Mouse (Mus musculus) intestine, embryonic 14.5 days (tissue): ENCODE results near the gene Bod1. TPM values are rescaled to one million over a fixed set of nuclear protein-coding genes. Genes with fewer than 3 reads are reported as not detected.

ENCODE experiments used
- ATAC-seq: fragments of 200-750 bp; cut with Nextera tagmentation; replicated peaks from 2 replicates; pipeline ENCODE4 v1.8.0; 2017; ENCODE audit warnings: low read depth, moderate number of reproducible peaks, moderate TSS enrichment, moderate library complexity; ENCODE audit not compliant: low FRiP score, low TSS enrichment
- DNase-seq: peaks from one replicate; pipeline ENCODE4 v3.0.0-alpha.2; 2018; ENCODE audit warnings: low spot score
- H3K27ac ChIP-seq: fragments of 300-500 bp; sonication (generic); 2 replicates; pipeline ENCODE4 v1.5.1; 2014; ENCODE audit warnings: low read depth, mild to moderate bottlenecking, control low read depth
- H3K27me3 ChIP-seq: fragments of 300-500 bp; sonication (generic); replicated peaks from 2 replicates; pipeline ENCODE4 v1.6.1; 2014; ENCODE audit warnings: low read length, control low read depth; ENCODE audit not compliant: control insufficient read depth, insufficient read depth
- H3K36me3 ChIP-seq: fragments of 300-500 bp; sonication (generic); 2 replicates; pipeline ENCODE4 v1.6.1; 2014; ENCODE audit warnings: low read length, control low read depth; ENCODE audit not compliant: control insufficient read depth, insufficient read depth
- H3K4me1 ChIP-seq: fragments of 300-500 bp; sonication (generic); replicated peaks from 2 replicates; pipeline ENCODE4 v1.6.1; 2014; ENCODE audit warnings: low read length, control low read depth, mixed read lengths; ENCODE audit not compliant: control insufficient read depth, insufficient read depth
- H3K4me2 ChIP-seq: fragments of 300-500 bp; sonication (generic); 2 replicates; pipeline ENCODE4 v1.6.1; 2014; ENCODE audit warnings: low read length
- H3K4me3 ChIP-seq: fragments of 300-500 bp; sonication (generic); 2 replicates; pipeline ENCODE4 v1.5.1; 2014; ENCODE audit warnings: low read depth, low read length, control low read depth, mixed read lengths
- H3K9ac ChIP-seq: fragments of 300-500 bp; sonication (generic); 2 replicates; pipeline ENCODE4 v1.6.1; 2014; ENCODE audit warnings: mild to moderate bottlenecking, low read length
- H3K9me3 ChIP-seq: fragments of 300-500 bp; sonication (generic); 2 replicates; pipeline ENCODE4 v1.6.1; 2016; ENCODE audit warnings: low read length, control low read depth; ENCODE audit not compliant: control insufficient read depth
- WGBS: fragments of 180-500 bp; shearing (Covaris S2); extraction: QIAGEN DNeasy Blood & Tissue Kit; methylation state at CpG from one replicate; pipeline ENCODE4 v1.1.7; 2014; 5-methylcytosine and 5-hydroxymethylcytosine counted together
- polyA plus RNA-seq: library from polyadenylated mRNA; unstranded; fragments of >200 nt; fragmentation: Nextera tagmentation; extraction: Ambion mirVana; gene quantifications from 2 replicates; pipeline ENCODE4 v1.2.1, GENCODE M21; 2014

The Bod1 gene
- polyA plus RNA-seq, 1 experiment from 2014 or later = 92.7 TPM

GRCm38 (mm10) chr11:31676661-31677252, 5.1 kb upstream of the Bod1 start:
- no peaks in the 10 kb centered on the region for H3K27me3 ChIP-seq
- no peak overlapping the region for H3K4me3 ChIP-seq
- no peak for ATAC-seq
- no peak for DNase-seq
- no peak overlapping the region for H3K4me2 ChIP-seq
- no peaks in the 10 kb centered on the region for H3K36me3 ChIP-seq
- H3K4me1 ChIP-seq = peaks cover 3% of the 10 kb centered on the region; the same call in 1 of the 2 replicates
- no peaks in the 10 kb centered on the region for H3K9me3 ChIP-seq
- WGBS = 78% methylated on average over 3 of the region's 3 CpGs
- H3K9ac ChIP-seq = no peak overlapping the region
- no peak overlapping the region for H3K27ac ChIP-seq

- no peak overlapping the region for H3K4me3 ChIP-seq
- peaks cover 7% of the 10 kb centered on the region for H3K4me1 ChIP-seq
- H3K36me3 ChIP-seq = no peaks in the 10 kb centered on the region
- ATAC-seq (no peak), DNase-seq (peak; percentile 70)
- no peak overlapping the region for H3K4me2 ChIP-seq
- 47% methylated on average over 2 of the region's 2 CpGs for WGBS
- H3K9ac ChIP-seq = no peak overlapping the region
- no peaks in the 10 kb centered on the region for H3K9me3 ChIP-seq
- H3K27me3 ChIP-seq = no peaks in the 10 kb centered on the region
- no peak overlapping the region for H3K27ac ChIP-seq
Observed at GRCm38 (mm10) chr11:31675430-31675829, 3.7 kb upstream of the Bod1 start.

GRCm38 (mm10) chr11:31672170-31672563, 482 bp upstream of the Bod1 start:
- no peaks in the 10 kb centered on the region for H3K9me3 ChIP-seq
- peak overlapping the region; percentile 93 for H3K4me3 ChIP-seq
- peaks cover 13% of the 10 kb centered on the region for H3K4me1 ChIP-seq
- peaks cover 21% of the 10 kb centered on the region for H3K36me3 ChIP-seq
- peak overlapping the region; percentile 81 for H3K4me2 ChIP-seq
- peak; percentile 67 for ATAC-seq
- no peak for DNase-seq
- WGBS = 11% methylated on average over 9 of the region's 9 CpGs
- no peaks in the 10 kb centered on the region for H3K27me3 ChIP-seq
- H3K27ac ChIP-seq = no peak overlapping the region
- peak overlapping the region; percentile 89 for H3K9ac ChIP-seq

- 66% methylated on average over 5 of the region's 5 CpGs for WGBS
- no peak overlapping the region; the same call in 1 of the 2 replicates for H3K9ac ChIP-seq
- H3K27ac ChIP-seq = no peak overlapping the region
- peaks cover 38% of the 10 kb centered on the region for H3K36me3 ChIP-seq
- H3K27me3 ChIP-seq = no peaks in the 10 kb centered on the region
- H3K9me3 ChIP-seq = no peaks in the 10 kb centered on the region
- H3K4me3 ChIP-seq = peak overlapping the region; percentile 93
- peaks cover 13% of the 10 kb centered on the region for H3K4me1 ChIP-seq
- ATAC-seq (no peak), DNase-seq (no peak)
- H3K4me2 ChIP-seq = peak overlapping the region; percentile 53
Observed at GRCm38 (mm10) chr11:31670468-31670921, 1.2 kb downstream of the Bod1 start.

- ATAC-seq = no peak
- Histone ChIP-seq H3K4me3 (no peak overlapping the region), H3K27me3 (no peaks in the 10 kb centered on the region), H3K4me2 (no peak overlapping the region), H3K9me3 (no peaks in the 10 kb centered on the region), H3K27ac (no peak overlapping the region), H3K4me1 (peaks cover 13% of the 10 kb centered on the region), H3K9ac (no peak overlapping the region), H3K36me3 (peaks cover 50% of the 10 kb centered on the region)
- WGBS = 90% methylated on average over 9 of the region's 9 CpGs
- no peak for DNase-seq
Observed at GRCm38 (mm10) chr11:31669172-31669869, 2.4 kb downstream of the Bod1 start.

- no peaks in the 10 kb centered on the region for H3K9me3 ChIP-seq
- no peak for DNase-seq
- WGBS = 77% methylated on average over 2 of the region's 2 CpGs
- H3K27ac ChIP-seq = no peak overlapping the region
- ATAC-seq = no peak
- H3K36me3 ChIP-seq = peaks cover 61% of the 10 kb centered on the region
- no peaks in the 10 kb centered on the region for H3K4me1 ChIP-seq
- no peaks in the 10 kb centered on the region for H3K27me3 ChIP-seq
- no peak overlapping the region for H3K9ac ChIP-seq
- H3K4me2 ChIP-seq = no peak overlapping the region
- no peak overlapping the region for H3K4me3 ChIP-seq
Observed at GRCm38 (mm10) chr11:31664186-31664585, 7.5 kb downstream of the Bod1 start.

- DNase-seq (no peak), ATAC-seq (no peak)
- 86% methylated on average over 4 of the region's 4 CpGs for WGBS
- no peaks in the 10 kb centered on the region for H3K9me3 ChIP-seq
- H3K4me2 ChIP-seq = no peak overlapping the region
- H3K4me1 ChIP-seq = no peaks in the 10 kb centered on the region
- H3K4me3 ChIP-seq = no peak overlapping the region
- H3K27me3 ChIP-seq = no peaks in the 10 kb centered on the region
- peaks cover 55% of the 10 kb centered on the region for H3K36me3 ChIP-seq
- no peak overlapping the region for H3K27ac ChIP-seq
- no peak overlapping the region for H3K9ac ChIP-seq
Observed at GRCm38 (mm10) chr11:31663501-31663900, 8.2 kb downstream of the Bod1 start.

GRCm38 (mm10) chr11:31662872-31663446, 8.7 kb downstream of the Bod1 start:
- Histone ChIP-seq H3K4me2 (no peak overlapping the region), H3K27me3 (no peaks in the 10 kb centered on the region), H3K9ac (no peak overlapping the region), H3K36me3 (peaks cover 50% of the 10 kb centered on the region), H3K4me1 (no peaks in the 10 kb centered on the region), H3K27ac (no peak overlapping the region), H3K9me3 (no peaks in the 10 kb centered on the region), H3K4me3 (no peak overlapping the region)
- ATAC-seq = no peak
- DNase-seq = no peak
- 87% methylated on average over 5 of the region's 5 CpGs for WGBS
